Mouse (Mus musculus): ENCODE data around the gene Cry2.

DNA sequence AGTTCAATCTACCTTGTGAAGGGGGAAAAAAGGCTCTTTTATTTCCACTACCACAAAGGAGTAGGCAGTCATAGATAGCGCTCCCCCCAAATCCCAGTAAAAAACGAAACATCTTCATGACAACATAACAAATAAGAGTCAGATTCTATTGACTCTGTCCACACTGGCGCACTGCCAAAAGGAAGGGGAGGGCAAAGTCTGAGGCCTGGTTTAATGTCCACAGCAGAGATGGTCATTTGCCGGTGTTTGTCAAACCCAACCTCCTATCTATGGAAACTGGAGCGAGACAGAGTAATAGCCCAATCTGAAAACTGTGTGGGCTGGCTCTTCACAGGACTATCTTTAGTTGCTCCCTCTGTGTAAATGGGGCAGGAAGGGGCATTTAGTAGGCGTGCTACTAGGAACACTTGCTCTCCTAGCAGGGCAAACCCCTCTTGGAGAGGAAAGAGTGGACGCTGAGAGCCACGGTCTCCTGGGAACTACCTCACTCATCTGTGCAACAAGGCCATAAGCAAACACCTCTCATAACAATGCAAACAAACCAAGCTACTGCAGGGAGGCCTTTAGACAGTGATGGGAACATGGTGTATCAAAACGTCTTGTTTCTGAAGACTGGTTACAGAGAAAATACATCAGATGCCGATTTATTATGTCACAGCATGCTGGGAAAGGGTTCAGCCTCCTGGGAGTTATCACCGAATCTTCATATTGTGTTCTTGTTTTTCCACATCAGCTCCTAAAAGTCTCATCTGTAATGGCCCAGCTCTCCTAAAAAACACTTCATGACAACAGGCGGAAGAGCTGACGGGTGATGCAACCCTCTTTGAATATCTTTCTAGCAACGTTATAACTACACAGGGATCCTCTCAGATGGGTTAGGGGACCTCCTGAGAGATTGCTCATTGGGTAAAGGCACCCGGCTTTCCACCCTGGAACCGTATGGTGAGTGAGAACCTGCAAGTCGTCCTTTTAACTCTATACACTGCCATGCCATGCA lies 1.2 kb downstream of the Cry2 start:
- TF ChIP-seq CTCF (conservative IDR thresholded peaks at IDR 0.05; ENCODE audit: low read length) (no peak), NANOG (IDR thresholded peaks at IDR 0.05; ENCODE audit: borderline replicate concordance, low read length) (no peak), POU5F1 (IDR thresholded peaks at IDR 0.05; ENCODE audit: borderline replicate concordance, low read length) (no peak)
